Mouse (Mus musculus) ES-Bruce4 (cell line): Measurements from ENCODE around the gene Gm7534.

Experiments
- CTCF ChIP-seq: IDR thresholded peaks from one replicate; pipeline ENCODE4 v1.8.1; 2011; ENCODE audit warnings: low read depth, low read length
- POLR2A ChIP-seq: IDR thresholded peaks from one replicate; pipeline ENCODE4 v1.8.1; 2011; ENCODE audit warnings: low read length; ENCODE audit not compliant: insufficient read depth

GRCm38 (mm10) chr4:134203340-134203896 is 614 bp upstream of the Gm7534 start:
- no peak for TF ChIP-seq POLR2A
- TF ChIP-seq CTCF, result no peak
